Mouse (Mus musculus) megakaryocyte-erythroid progenitor cell, adult 5-6 weeks (primary cell): Measurements from ENCODE around the gene Brd9. TPM values are rescaled to one million over a fixed set of nuclear protein-coding genes. Genes with fewer than 3 reads are reported as not detected.
A peak's percentile ranks its signal among the peaks of the same experiment; 100 is the strongest.
"Not testable (repeated sequence)": the region's sequence is repeated elsewhere in the genome, so short reads cannot be mapped to it uniquely, and the experiment has no call there.

Source experiments
- ATAC-seq: replicated peaks from 2 replicates; pipeline ENCODE4 v1.8.0; 2016; ENCODE audit warnings: mild to moderate bottlenecking, inconsistent platforms; ENCODE audit not compliant: severe bottlenecking, poor library complexity, low FRiP score, low TSS enrichment
- total RNA-seq, 2 experiments: library from RNA; stranded (forward) in 1 of 2; stranded (reverse) in 1 of 2; fragments of 200-1000, 215-1000 nt in 1 of 2; fragments of >200 nt in 1 of 2; fragmentation: Nextera tagmentation in 1 of 2; gene quantifications; 2 replicates each; pipeline ENCODE4 v1.2.3; 2014 to 2017

Gene Brd9
- total RNA-seq, 2 experiments from 2014 or later: 39.5 to 63.8 TPM

GRCm38 (mm10) chr13:73974523-73974922, 36.9 kb downstream of the Brd9 start:
- no peak for ATAC-seq

- peak; percentile 65 for ATAC-seq
Measured at GRCm38 (mm10) chr13:73976935-73977334, 39.3 kb downstream of the Brd9 start.

- ATAC-seq: peak; percentile 79
Measured at GRCm38 (mm10) chr13:73990325-73990724, 52.7 kb downstream of the Brd9 start.

GRCm38 (mm10) chr13:73990761-73991160, 53.1 kb downstream of the Brd9 start:
- peak; percentile 99 for ATAC-seq

GRCm38 (mm10) chr13:73991267-73991666, 53.7 kb downstream of the Brd9 start:
- no peak for ATAC-seq

GRCm38 (mm10) chr13:73996456-73996855, 58.8 kb downstream of the Brd9 start:
- ATAC-seq: no peak

- ATAC-seq: no peak
Measured at GRCm38 (mm10) chr13:74000519-74000918, 62.9 kb downstream of the Brd9 start.

GRCm38 (mm10) chr13:74000961-74001360, 63.4 kb downstream of the Brd9 start:
- no peak for ATAC-seq

GRCm38 (mm10) chr13:74001492-74001891, 63.9 kb downstream of the Brd9 start:
- ATAC-seq: no peak

- ATAC-seq: not testable (repeated sequence)
Measured at GRCm38 (mm10) chr13:74006881-74007280, 69.3 kb downstream of the Brd9 start.

GRCm38 (mm10) chr13:74008216-74008615, 70.6 kb downstream of the Brd9 start:
- not testable (repeated sequence) for ATAC-seq

GRCm38 (mm10) chr13:74008948-74009718, 71.5 kb downstream of the Brd9 start, which contains the start of gene Tppp:
TSS of gene Tppp (plus strand) at chr13:74009407.
- ATAC-seq: peak; percentile 98

- ATAC-seq: 0 out of 2 replicates have a peak, but pooled peaks have one; percentile 4
Measured at GRCm38 (mm10) chr13:74009791-74010614, 72.4 kb downstream of the Brd9 start.

Other genes starting within 250 kb of the Brd9 start
- gene Slc6a19, start 232.9 kb upstream of the Brd9 start, total RNA-seq (2014; fragmentation: Nextera tagmentation): 2.0 and 5.1 TPM in 2 replicates
- not detected in 2 replicates for gene Slc6a19, start 232.9 kb upstream of the Brd9 start, total RNA-seq (2017)
- gene Slc12a7, start 204.7 kb upstream of the Brd9 start, total RNA-seq (2014; fragmentation: Nextera tagmentation): 13.3 and 15.4 TPM in 2 replicates
- 2.2 and 3.5 TPM in 2 replicates for gene Slc12a7, start 204.7 kb upstream of the Brd9 start, total RNA-seq (2017)
- not detected in 2 replicates for gene Nkd2, start 90.2 kb upstream of the Brd9 start, total RNA-seq (2014; fragmentation: Nextera tagmentation)
- not detected in 2 replicates for gene Nkd2, start 90.2 kb upstream of the Brd9 start, total RNA-seq (2017)
- gene Trip13, start within 50 bp of the Brd9 start, total RNA-seq (2014; fragmentation: Nextera tagmentation): 37.5 and 52.5 TPM in 2 replicates
- 46.2 and 52.3 TPM in 2 replicates for gene Trip13, start within 50 bp of the Brd9 start, total RNA-seq (2017)
- not detected in 2 replicates for gene Zdhhc11, start 26.0 kb downstream of the Brd9 start, total RNA-seq (2014; fragmentation: Nextera tagmentation)
- not detected in 2 replicates for gene Zdhhc11, start 26.0 kb downstream of the Brd9 start, total RNA-seq (2017)
- 0.63 and 5.7 TPM in 2 replicates for gene Tppp, start 71.6 kb downstream of the Brd9 start, total RNA-seq (2014; fragmentation: Nextera tagmentation)
- 0.15 and 0.66 TPM in 2 replicates for gene Tppp, start 71.6 kb downstream of the Brd9 start, total RNA-seq (2017)
- gene Cep72, start 124.5 kb downstream of the Brd9 start, total RNA-seq (2014; fragmentation: Nextera tagmentation): 12.3 and 12.5 TPM in 2 replicates
- 6.5 and 6.7 TPM in 2 replicates for gene Cep72, start 124.5 kb downstream of the Brd9 start, total RNA-seq (2017)
- gene Slc9a3, start 183.6 kb downstream of the Brd9 start, total RNA-seq (2014; fragmentation: Nextera tagmentation): not detected in 2 replicates
- gene Slc9a3, start 183.6 kb downstream of the Brd9 start, total RNA-seq (2017): not detected in 2 replicates